Mouse (Mus musculus) cerebellum, adult 2 months (tissue): ENCODE data around the gene Tdp1.

Source experiments
- CTCF ChIP-seq: fragments of 200-500 bp; IDR thresholded peaks from 2 replicates; pipeline ENCODE4 v1.5.1; 2011; ENCODE audit warnings: low read depth, mild to moderate bottlenecking, control low read depth, low read length, moderate library complexity, borderline replicate concordance; ENCODE audit not compliant: insufficient read depth
- POLR2A ChIP-seq: fragments of 200-500 bp; IDR thresholded peaks from 2 replicates; pipeline ENCODE4 v1.6.1; 2011; ENCODE audit warnings: low read length, control low read depth, borderline replicate concordance; ENCODE audit not compliant: insufficient read depth

DNA sequence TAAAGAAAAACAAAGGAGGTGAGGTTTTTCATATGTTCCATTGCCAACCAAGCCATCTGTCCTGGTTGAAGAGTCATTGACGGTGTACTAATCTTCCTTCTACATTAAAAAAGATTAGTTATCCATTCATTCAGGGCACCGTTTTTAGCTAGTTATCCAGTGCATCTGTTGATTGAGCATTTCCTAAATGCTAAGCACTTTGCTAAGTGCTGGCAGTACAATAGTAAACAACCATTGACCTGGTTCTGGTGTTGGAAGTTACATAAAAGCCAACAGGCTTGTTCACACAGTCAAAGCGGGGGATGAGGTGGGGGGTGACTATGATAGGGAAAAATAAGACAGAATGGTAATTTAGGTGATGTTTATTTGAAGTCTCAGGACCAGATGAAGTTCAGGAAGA, 35.3 kb downstream of the Tdp1 start:
- TF ChIP-seq CTCF (no peak), POLR2A (no peak)
